Comparison of ENCODE assay signal across 22 mouse cellular contexts in genomic region chr1:191304216-191304615, GRCm38 (mm10).
"Had no signal": no experiment of that assay in that cellular context is flagged by ENCODE, and none has a peak within 500 bp of the region (broad histone marks: within the 10 kb centered on the region; RNA-seq: fewer than 3 reads in every experiment).

No protein-coding gene starts in this region.

- H3K9ac ChIP-seq: kidney, embryonic 15.5 days; limb, embryonic 15.5 days; liver, embryonic 14.5 days; liver, postnatal 0 days; lung, embryonic 15.5 days; midbrain, embryonic 13.5 days; neural tube, embryonic 13.5 days; stomach, embryonic 15.5 days had no signal

- DNase-seq: kidney, adult 8-10 months; kidney, postnatal 10 days; kidney, postnatal 4 days; left cerebral cortex, postnatal 4 days; liver, postnatal 0 days; retina, postnatal 1 day; right cerebral cortex, postnatal 25 days; spleen, adult 18-20 months; thymus, postnatal 25 days had no signal

- H3K27me3 ChIP-seq: kidney, embryonic 15.5 days; limb, embryonic 12.5 days; limb, embryonic 15.5 days; lung, embryonic 15.5 days; midbrain, embryonic 13.5 days; neural tube, embryonic 13.5 days; stomach, embryonic 15.5 days had no signal

- H3K4me3 ChIP-seq: kidney, embryonic 15.5 days; limb, embryonic 12.5 days; limb, embryonic 15.5 days; lung, embryonic 15.5 days; megakaryocyte, embryonic 14.5 days; midbrain, embryonic 10.5 days; midbrain, embryonic 13.5 days; myocyte; neural tube, embryonic 13.5 days; stomach, embryonic 15.5 days had no signal

- H3K4me1 ChIP-seq: midbrain, embryonic 13.5 days; neural tube, embryonic 13.5 days; stomach, embryonic 15.5 days had no signal

- H3K4me2 ChIP-seq: kidney, embryonic 15.5 days; limb, embryonic 12.5 days; limb, embryonic 15.5 days; liver, embryonic 11.5 days; lung, embryonic 15.5 days; midbrain, embryonic 13.5 days; neural tube, embryonic 13.5 days; stomach, embryonic 15.5 days had no signal

- ATAC-seq: liver, postnatal 0 days; midbrain, embryonic 13.5 days; midbrain, embryonic 16.5 days had no signal

- H3K9me3 ChIP-seq: kidney, embryonic 15.5 days; limb, embryonic 12.5 days; limb, embryonic 15.5 days; lung, embryonic 15.5 days; midbrain, embryonic 10.5 days; neural tube, embryonic 13.5 days; stomach, embryonic 15.5 days had no signal

- H3K36me3 ChIP-seq: lung, embryonic 15.5 days had no signal

- H3K27ac ChIP-seq: kidney, embryonic 15.5 days; limb, embryonic 12.5 days; limb, embryonic 15.5 days; liver, embryonic 14.5 days; lung, embryonic 15.5 days; midbrain, embryonic 10.5 days; midbrain, embryonic 13.5 days; neural tube, embryonic 13.5 days; stomach, embryonic 15.5 days had no signal
